Mouse (Mus musculus): ENCODE measurements around the gene Nqo2. TPM values are rescaled to one million over a fixed set of nuclear protein-coding genes. Genes with fewer than 3 reads are reported as not detected.

The Nqo2 gene
- polyA plus RNA-seq, 1 experiment from 2014 or later: 29.1 TPM

DNA sequence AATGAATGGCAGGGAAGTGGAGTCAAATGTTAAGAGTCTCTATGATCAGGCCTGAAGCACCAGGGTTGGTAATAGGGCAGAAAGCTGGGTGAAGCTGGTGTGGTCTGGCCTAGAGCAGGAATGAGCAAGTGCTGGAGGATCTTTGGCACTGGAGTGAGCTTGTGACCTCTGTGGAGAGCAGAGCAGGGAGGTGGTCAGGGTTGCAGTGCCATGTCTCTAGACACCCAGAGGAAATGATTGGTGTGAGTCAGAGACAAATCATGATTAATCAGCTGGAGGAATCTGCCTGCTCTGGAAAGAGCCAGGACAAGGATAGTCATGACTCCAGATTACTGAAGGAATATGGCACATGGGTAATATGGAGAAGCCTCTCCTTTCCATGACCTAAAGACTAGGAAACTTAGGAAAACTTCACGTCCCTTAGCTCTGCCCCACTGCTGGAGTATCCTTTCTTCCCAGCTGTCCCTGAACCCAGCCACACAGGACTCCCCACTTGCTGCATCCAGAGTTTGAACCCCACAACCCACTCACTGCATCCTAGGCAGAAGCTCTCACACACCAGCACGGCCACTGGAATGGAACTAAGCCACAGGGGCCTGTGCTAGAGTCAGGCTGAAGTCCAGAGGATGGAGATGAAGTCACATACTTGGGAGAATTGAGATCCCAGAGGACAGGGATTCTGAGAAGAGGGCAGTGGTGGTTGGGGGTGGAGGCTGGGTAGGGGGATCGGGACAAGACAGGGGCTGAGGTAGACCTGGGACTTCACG is 13.0 kb upstream of the Nqo2 start:
- H3K4me2 ChIP-seq: no peak overlapping the region
- H3K27ac ChIP-seq: no peak overlapping the region
- no peaks in the 10 kb centered on the region for H3K27me3 ChIP-seq
- no peaks in the 10 kb centered on the region for H3K9me3 ChIP-seq
- H3K36me3 ChIP-seq: no peaks in the 10 kb centered on the region
- no peak overlapping the region for H3K4me3 ChIP-seq
- no peak for ATAC-seq (ENCODE audit: borderline replicate concordance, extremely low read depth, low FRiP score, low TSS enrichment)
- no peaks in the 10 kb centered on the region for H3K4me1 ChIP-seq
- H3K9ac ChIP-seq: no peak overlapping the region
- WGBS: 89% methylated on average over 4 of the region's 4 CpGs

DNA sequence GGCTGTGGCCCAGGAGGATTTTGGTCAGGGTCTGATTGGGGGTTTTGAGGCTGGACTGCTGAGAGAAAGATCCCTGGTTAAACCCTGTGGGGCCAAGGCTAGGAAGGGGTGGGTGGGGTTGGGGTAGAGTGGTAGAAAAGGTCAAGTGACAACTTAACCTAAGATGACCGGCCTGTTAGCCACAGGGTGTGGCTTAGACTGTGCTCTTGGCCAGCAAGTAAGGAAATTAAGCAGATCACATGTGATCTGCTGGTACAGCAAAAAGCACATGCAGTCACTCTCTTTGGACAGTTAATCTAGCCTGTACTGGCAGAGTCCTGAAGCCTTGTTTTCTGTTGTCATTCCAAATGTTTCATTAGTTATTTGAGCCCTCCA is 12.4 kb upstream of the Nqo2 start:
- no peak overlapping the region for H3K27ac ChIP-seq
- no peaks in the 10 kb centered on the region for H3K9me3 ChIP-seq
- H3K9ac ChIP-seq: no peak overlapping the region
- H3K4me2 ChIP-seq: no peak overlapping the region
- H3K27me3 ChIP-seq: no peaks in the 10 kb centered on the region
- no peak overlapping the region for H3K4me3 ChIP-seq
- ATAC-seq (ENCODE audit: borderline replicate concordance, extremely low read depth, low FRiP score, low TSS enrichment): no peak
- H3K36me3 ChIP-seq: no peaks in the 10 kb centered on the region
- 62% methylated on average over 1 of the region's 1 CpGs for WGBS
- no peaks in the 10 kb centered on the region for H3K4me1 ChIP-seq

DNA sequence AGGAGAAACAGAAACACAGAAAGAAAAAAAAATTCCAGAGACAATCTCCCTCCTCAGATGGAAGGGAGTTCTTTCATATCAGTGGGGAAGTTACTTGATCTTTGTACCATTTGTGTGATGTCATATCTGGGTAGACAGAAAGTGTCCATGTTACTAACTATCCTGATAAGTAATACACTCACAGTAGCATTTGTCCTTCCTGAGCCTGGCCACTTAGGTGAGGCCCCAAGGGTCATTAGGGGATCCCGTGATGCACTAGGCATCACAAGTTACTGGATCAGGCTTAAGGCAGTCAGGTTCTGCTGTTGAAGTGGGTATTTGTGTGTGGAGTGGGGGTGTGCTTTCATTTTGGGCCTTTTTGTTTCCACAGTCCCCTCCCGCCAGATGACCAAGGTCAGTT is 11.5 kb upstream of the Nqo2 start:
- Histone ChIP-seq H3K9ac (no peak overlapping the region), H3K4me1 (no peaks in the 10 kb centered on the region), H3K4me2 (no peak overlapping the region), H3K4me3 (no peak overlapping the region), H3K36me3 (no peaks in the 10 kb centered on the region), H3K9me3 (no peaks in the 10 kb centered on the region), H3K27me3 (no peaks in the 10 kb centered on the region), H3K27ac (no peak overlapping the region)
- WGBS: 73% methylated on average over 2 of the region's 2 CpGs
- ATAC-seq (ENCODE audit: borderline replicate concordance, extremely low read depth, low FRiP score, low TSS enrichment): no peak

DNA sequence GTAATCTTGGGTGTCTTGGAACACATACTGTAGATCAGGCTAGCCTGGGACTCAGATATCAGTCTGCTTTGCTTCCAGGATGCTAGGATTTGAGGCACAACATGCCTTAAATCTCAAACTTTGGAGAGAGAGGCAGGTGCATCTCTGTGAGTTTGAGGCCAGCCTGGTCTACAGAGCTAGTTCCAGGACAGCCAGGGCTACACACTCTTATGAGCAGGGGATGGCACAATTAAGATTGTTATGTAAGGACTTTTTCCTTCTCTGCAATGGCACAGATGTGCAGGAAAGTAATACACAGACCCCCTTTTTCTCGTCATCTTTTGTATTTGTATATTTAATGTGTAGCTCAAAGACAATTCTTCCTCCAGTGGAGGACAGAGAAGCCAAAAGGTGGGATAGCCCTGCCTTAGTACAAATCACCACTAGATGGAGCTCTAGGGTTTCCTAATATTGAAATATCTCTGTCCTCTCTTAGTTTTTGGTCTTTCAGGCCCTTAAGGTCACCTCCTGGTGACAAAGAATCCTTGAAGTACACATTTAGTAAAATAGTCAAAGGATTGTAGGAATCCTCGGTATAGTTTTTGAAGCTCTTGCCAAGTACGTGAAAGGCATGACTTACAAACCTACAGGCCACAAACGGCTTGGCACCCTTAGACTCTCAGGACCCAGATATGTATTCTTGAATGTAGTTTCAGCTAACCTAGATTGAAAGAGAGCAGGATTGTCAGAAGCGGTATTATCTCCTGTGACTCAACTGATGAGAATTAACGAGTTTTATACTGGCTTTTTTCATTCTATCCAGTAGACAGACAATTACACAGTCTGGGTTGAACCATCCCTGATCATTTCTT is 7.7 kb upstream of the Nqo2 start:
- WGBS: 34% methylated on average over 6 of the region's 6 CpGs
- no peaks in the 10 kb centered on the region for H3K27me3 ChIP-seq
- no peak for ATAC-seq (ENCODE audit: borderline replicate concordance, extremely low read depth, low FRiP score, low TSS enrichment)

DNA sequence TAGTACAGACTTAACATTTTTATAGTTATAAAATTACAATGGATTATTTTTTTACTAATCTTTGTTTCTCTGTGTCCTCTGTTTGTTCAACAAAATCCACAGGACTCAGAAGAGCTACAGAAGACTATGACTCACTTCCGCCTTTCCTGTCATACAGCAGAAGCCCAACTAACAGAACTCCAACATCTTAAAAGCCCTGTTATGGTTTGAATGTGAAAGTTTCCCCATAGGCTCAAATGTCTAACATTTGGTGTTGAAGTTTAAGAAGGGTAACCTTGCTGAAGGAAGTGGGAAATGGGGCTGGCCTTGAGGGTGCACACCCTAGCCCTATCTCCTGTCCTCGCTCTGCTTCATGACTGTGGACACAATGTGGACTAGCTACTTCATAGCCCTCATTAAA is 4.7 kb upstream of the Nqo2 start:
- no peak overlapping the region for H3K4me3 ChIP-seq
- H3K4me1 ChIP-seq: no peaks in the 10 kb centered on the region
- H3K36me3 ChIP-seq: no peaks in the 10 kb centered on the region
- no peak overlapping the region for H3K9ac ChIP-seq
- no peak overlapping the region for H3K27ac ChIP-seq
- no peak overlapping the region for H3K4me2 ChIP-seq
- 77% methylated on average over 2 of the region's 2 CpGs for WGBS
- no peaks in the 10 kb centered on the region for H3K27me3 ChIP-seq
- no peak for ATAC-seq (ENCODE audit: borderline replicate concordance, extremely low read depth, low FRiP score, low TSS enrichment)
- no peaks in the 10 kb centered on the region for H3K9me3 ChIP-seq

More for the DNA sequence above, 7.7 kb upstream of the Nqo2 start:
- Histone ChIP-seq H3K4me1 (no peaks in the 10 kb centered on the region), H3K9ac (no peak overlapping the region), H3K36me3 (no peaks in the 10 kb centered on the region), H3K4me2 (no peak overlapping the region), H3K27ac (no peak overlapping the region), H3K9me3 (no peaks in the 10 kb centered on the region), H3K4me3 (no peak overlapping the region)

DNA sequence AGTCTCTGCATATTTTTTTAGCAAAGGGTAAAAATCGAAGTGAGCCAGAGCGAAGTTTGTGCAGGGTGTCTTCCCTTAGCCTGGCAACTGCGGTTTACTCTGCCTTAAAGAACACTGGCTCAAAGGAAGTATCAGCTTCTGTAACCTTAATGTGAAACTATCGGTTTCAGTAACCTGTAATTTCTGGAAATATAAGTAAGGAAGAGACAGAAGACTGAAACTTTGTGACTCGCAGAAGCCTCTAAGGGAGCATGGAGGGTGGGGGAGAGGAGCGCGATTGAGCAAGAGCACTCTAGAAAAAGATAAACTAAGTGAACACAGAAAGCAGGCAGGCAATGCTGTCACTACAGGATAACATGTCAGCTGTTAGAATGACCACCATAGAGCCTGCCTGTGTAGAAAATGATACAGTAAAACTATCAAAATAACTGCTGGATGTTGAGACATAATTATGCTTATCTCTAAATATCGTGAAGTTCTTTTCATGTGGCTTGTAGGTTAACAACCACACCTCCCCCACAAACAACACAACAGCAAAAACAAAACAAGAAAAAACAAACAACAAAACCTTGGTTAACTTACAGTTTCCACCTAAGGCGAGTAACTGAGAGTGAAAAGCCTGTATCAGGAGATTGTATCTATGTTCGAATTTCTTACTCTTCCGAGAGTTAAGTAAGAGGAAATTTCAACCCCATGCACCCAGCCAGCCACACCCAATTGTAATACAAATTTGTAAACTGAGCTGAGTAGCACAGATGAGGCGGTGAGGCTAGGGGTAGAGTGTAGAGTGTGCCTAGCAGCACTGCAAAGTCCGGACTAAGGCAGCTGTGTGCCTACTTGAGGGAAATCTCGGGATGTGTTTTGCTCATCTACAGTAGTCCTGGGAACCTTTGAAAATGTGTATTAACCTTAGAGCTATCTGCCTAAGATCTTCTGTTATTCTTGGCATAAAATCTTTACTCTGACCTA is 853 bp downstream of the Nqo2 start:
- Histone ChIP-seq H3K27me3 (no peaks in the 10 kb centered on the region), H3K9ac (peak overlapping the region; percentile 55), H3K36me3 (no peaks in the 10 kb centered on the region), H3K9me3 (no peaks in the 10 kb centered on the region), H3K4me2 (peak overlapping the region; percentile 66), H3K27ac (peak overlapping the region; percentile 96), H3K4me3 (peak overlapping the region; percentile 57), H3K4me1 (peaks cover 10% of the 10 kb centered on the region)
- peak; percentile 88; the same call in 1 of the 2 replicates for ATAC-seq (ENCODE audit: borderline replicate concordance, extremely low read depth, low FRiP score, low TSS enrichment)
- WGBS: 6% methylated on average over 14 of the region's 14 CpGs

DNA sequence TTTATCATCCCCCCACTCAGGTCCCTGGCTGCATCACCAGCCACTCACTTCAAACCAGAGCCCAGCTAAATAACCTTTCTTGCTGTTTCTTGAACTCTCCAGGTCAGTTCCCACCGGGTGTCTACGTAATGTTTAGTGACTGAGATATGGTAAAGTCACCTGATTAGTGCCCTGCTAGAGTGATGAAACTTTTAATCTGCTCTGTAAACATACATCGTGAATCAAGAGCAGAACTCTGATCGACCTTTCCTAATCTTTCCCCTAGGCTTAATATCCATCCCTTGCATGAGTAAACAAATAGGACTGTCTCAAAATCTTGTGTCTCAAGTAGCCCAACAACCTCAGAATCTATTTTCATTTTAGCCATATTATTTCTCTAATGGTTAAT is 1.5 kb downstream of the Nqo2 start:
- H3K36me3 ChIP-seq: no peaks in the 10 kb centered on the region
- H3K9ac ChIP-seq: no peak overlapping the region
- peaks cover 10% of the 10 kb centered on the region for H3K4me1 ChIP-seq
- H3K27me3 ChIP-seq: no peaks in the 10 kb centered on the region
- 15% methylated on average over 4 of the region's 4 CpGs for WGBS
- H3K4me2 ChIP-seq: peak overlapping the region; percentile 66
- no peak overlapping the region for H3K27ac ChIP-seq
- H3K4me3 ChIP-seq: peak overlapping the region; percentile 57; the same call in 1 of the 2 replicates
- H3K9me3 ChIP-seq: no peaks in the 10 kb centered on the region
- no peak for ATAC-seq (ENCODE audit: borderline replicate concordance, extremely low read depth, low FRiP score, low TSS enrichment)

DNA sequence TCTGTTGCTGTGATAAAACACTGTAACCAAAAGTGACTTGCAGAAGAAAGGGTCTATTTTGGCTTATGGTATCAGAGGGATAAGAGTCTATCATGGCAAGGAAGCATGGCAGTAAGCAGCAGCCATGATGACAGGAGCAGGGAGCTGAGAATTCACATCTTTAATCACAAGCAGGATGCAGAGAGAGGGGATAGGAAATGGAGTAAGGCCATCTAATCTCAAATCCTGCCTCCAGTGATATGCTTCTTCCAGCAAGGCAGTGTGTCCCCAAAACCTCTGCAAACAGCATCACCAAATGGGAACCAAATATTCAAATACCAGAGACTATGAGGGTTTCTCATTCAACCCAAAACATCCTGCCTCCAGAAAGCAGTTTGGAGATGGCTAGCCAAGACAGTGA is 2.1 kb downstream of the Nqo2 start:
- Histone ChIP-seq H3K4me2 (no peak overlapping the region), H3K27me3 (no peaks in the 10 kb centered on the region), H3K9ac (no peak overlapping the region), H3K9me3 (no peaks in the 10 kb centered on the region), H3K4me3 (no peak overlapping the region), H3K4me1 (peaks cover 10% of the 10 kb centered on the region), H3K36me3 (no peaks in the 10 kb centered on the region), H3K27ac (no peak overlapping the region)
- ATAC-seq (ENCODE audit: borderline replicate concordance, extremely low read depth, low FRiP score, low TSS enrichment): no peak

DNA sequence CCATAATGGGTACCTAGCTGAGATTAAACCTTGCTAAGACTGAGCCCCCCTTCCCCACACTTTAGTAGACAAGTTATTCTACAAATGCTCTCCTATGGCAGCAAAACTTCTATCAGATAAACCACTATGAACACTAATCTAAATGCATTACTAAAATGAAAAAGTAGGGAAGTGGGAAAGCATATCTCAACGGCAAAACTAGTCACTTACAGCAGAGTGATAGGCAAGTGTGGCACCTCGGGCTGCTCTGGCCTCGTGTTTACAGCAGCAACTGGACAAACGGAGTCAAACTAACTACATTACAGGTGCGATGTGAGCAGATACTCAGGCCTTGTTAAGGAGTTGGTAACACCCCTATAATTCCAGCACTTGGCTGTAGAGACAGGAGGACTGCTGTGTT is 25.1 kb downstream of the Nqo2 start:
- H3K9ac ChIP-seq: no peak overlapping the region
- H3K36me3 ChIP-seq: no peaks in the 10 kb centered on the region; the same call in 1 of the 2 replicates
- H3K27me3 ChIP-seq: no peaks in the 10 kb centered on the region
- H3K4me2 ChIP-seq: no peak overlapping the region
- no peak overlapping the region for H3K27ac ChIP-seq
- H3K4me1 ChIP-seq: no peaks in the 10 kb centered on the region
- no peak overlapping the region for H3K4me3 ChIP-seq
- H3K9me3 ChIP-seq: no peaks in the 10 kb centered on the region
- 80% methylated on average over 5 of the region's 5 CpGs for WGBS
- no peak for ATAC-seq (ENCODE audit: borderline replicate concordance, extremely low read depth, low FRiP score, low TSS enrichment)

DNA sequence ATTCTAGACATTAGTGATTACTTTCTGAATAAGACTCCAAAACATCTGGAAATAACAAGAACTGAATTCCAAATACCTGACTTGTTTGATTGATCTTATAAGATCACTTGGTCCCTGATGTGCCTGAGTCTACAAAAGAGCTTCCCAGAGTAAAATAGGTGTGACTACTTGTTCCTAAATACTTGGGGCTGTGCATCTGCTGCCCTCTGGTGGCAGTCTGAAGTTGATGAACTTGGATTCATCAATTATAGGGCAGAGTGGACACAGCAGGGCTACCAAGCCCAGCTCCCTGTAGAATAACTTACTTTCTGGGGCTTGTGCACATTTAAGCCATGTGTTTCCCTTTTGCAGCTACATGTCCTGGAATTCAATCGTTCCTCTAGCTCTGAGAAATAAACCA is 30.7 kb downstream of the Nqo2 start:
- Histone ChIP-seq H3K4me2 (no peak overlapping the region), H3K27me3 (no peaks in the 10 kb centered on the region), H3K9ac (no peak overlapping the region), H3K4me3 (no peak overlapping the region), H3K4me1 (no peaks in the 10 kb centered on the region), H3K9me3 (no peaks in the 10 kb centered on the region), H3K36me3 (no peaks in the 10 kb centered on the region), H3K27ac (no peak overlapping the region)
- no peak for ATAC-seq (ENCODE audit: borderline replicate concordance, extremely low read depth, low FRiP score, low TSS enrichment)
- WGBS: 14% methylated on average over 1 of the region's 1 CpGs

DNA sequence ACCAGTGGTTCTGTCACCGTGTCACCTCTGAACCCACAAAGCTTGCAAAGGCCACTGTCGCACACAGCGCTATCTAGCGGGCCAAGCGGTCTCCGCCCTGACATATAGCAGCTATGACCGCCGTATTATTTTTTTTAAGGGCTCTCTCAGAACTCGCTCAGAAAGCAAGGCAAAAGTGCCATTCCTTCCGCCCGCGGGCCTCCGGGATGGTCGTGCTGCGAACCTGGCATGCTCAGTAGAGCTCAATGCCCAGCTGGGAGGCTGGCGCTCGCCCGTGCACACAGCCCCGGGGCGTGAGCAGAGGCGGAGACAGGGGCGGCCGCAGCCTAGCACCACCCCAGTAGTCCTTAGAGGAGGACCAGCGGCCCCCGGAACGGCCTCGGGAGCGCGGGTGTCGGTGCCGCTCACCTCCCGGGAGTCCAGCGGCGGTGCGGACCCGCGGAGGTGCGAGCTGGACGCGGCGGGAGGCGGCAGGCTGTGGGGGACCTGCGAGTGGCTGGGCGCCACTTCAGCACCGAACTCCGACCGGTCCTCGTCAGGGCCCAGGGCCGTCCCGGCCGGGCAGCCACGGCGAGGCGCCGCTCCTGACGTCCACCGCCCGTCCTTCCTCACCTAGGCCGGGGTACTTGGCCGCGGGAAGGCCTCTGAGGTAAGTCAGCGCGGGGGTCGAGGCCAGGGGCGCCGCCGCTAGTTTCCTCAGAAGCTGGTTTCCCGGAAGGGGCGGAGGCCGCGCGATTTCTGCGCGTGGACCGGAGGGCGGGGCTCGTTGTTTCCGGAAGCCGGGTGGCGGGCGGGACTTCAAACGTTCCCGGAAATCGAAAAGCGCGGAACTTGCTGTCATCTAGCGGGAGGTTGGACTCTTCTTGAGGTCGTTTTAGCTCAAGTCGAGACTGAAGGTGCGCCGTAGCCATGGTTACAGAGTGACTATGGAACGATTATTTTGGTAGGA is 37.8 kb downstream of the Nqo2 start, which contains the start of the genes Ripk1 and Serpinb6a:
Ripk1 (plus strand) TSS at position 306 of the 949 bp plus-strand sequence.
Serpinb6a (minus strand) TSS at position 737 of the 949 bp plus-strand sequence.
- Histone ChIP-seq H3K4me2 (peak within 1 kb of the TSS; percentile 62), H3K27ac (peak within 1 kb of the TSS; percentile 93), H3K27me3 (no peaks in the 10 kb centered on the region), H3K9ac (peak within 1 kb of the TSS; percentile 93), H3K4me1 (peaks cover 6% of the 10 kb centered on the region), H3K9me3 (no peaks in the 10 kb centered on the region), H3K4me3 (peak within 1 kb of the TSS; percentile 100), H3K36me3 (no peaks in the 10 kb centered on the region)
- ATAC-seq (ENCODE audit: borderline replicate concordance, extremely low read depth, low FRiP score, low TSS enrichment): peak; percentile 99
- WGBS: under 1% methylated on average over 87 of the region's 92 CpGs

Data from lung, embryonic 15.5 days (tissue).